Mouse (Mus musculus): ENCODE measurements around the gene Zbtb12.

Gene Zbtb12

DNA sequence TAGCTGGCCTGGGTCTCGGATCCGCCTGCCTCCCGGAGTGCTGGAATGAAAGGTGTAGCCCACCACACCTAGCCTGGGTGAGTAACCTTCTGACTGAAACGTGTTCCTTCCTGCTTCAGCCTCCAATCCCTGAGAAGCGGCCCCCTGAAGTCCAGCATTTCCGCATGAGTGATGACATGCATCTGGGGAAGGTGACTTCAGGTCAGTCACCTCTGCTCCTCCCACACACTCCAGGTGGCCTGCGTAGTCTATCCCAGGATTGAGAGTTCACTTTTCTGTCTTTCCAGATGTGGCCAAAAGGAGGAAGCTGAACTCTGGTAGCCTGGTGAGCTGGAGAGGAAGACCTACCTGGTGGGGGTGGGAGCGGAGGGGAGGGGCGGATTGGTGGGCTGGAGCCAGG is 23.6 kb downstream of the Zbtb12 start:
- DNase-seq = no peak

- no peak for DNase-seq
Measured at GRCm38 (mm10) chr17:34910982-34911381, 31.7 kb downstream of the Zbtb12 start.

DNA sequence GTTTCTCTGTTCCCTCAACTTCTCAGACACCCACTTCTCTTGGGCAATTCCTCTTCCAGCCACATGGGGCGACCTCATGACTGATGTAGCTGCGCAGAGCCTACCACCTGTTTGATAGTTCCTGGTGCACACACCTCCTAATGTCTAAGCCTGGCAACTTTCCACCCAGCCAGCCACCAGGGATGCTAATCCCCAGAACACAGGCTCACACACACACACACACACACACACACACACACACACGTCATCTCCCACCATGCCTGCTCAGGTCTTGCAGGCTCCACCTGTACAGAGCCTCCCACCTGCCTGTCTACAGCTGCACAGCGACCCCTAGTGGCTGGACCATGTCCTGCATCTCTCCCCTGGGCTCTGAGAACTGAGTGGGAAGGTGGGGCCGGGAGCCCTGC is 32.7 kb downstream of the Zbtb12 start:
- DNase-seq = peak; percentile 68

DNA sequence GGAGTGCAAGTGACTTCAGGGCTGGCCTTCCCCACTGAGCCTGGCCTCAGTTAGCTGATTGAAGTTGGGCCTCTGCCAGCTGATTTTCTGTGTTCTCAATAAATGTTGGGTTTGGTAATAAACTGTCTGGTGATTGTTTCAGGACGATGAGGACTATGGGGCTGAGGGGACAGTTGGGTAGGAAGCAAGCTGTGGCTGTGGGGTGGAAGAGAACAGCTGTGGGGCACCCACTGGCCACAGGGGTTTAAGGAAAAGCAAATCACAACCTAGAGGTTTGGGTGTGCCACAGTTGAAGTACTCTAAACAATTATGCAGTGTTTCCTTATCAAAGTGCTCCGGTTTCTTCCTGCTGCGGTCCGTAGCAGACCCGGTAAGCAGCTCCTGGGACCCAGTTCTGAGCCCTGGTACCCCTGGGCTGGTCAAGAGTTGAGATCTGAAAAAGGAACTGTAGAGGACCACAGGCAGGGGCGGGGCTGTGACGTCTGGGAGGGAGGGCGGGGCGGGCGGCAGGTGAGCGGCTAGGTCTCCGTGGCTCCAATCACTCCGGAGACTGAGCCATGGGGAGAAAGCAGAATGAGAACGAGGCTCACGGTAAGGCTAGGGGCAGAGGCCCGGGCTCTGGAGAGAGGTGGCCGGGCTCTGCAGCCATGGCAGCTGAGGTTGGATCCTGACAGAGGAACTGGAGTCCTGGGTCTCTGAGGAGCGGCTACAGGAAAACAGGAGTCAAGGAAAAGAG is 34.8 kb downstream of the Zbtb12 start, which contains the start of gene Slc44a4:
TSS of gene Slc44a4 (plus strand) at position 537 of the 736 bp plus-strand sequence.
- no peak for DNase-seq

DNA sequence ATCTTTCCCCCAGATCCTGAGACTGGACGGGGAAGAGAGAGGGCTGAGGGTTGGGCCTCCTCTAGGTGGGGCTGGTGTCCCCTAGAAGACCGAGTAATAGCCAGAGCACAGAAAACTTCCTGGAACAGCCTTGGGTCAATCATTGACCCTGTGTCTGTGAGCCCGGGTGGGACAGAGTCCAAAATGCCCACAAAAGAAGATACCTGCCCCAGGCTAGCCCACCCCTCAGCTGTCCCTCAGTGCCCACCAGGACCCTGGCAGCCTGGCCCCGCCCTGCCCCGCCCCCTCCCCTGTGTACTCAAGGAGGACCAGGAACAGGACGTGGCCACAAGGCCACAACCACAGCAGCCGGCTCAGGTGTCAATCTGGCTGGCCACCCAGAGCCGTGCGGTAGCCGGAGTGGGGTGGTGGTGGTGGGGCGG is 36.1 kb downstream of the Zbtb12 start:
- no peak for DNase-seq

- DNase-seq = no peak
Measured at GRCm38 (mm10) chr17:34916316-34916715, 37.0 kb downstream of the Zbtb12 start.

- no peak for DNase-seq
Measured at GRCm38 (mm10) chr17:34917188-34917587, 37.9 kb downstream of the Zbtb12 start.

- no peak for DNase-seq
Measured at GRCm38 (mm10) chr17:34922939-34923338, 43.7 kb downstream of the Zbtb12 start.

DNA sequence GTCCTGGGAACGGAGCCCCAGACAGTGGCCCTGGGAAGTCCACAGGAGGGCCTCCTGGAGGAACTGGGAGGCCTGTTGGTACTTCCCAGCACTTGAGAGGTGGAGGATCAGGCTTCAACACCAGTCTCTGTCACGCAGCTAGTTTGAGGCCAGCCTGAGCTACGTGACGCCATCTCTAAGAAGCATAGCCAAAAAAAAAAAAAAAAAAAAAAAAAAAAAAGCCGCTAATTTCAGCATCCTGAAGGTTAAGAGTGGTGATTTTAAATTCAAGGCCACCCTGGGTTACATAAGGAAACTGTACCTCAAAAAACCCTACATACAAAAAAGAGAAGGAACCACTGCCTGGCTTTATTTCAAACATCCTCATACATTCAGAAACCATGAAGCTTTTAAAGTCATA is 45.0 kb downstream of the Zbtb12 start:
- DNase-seq = no peak

DNA sequence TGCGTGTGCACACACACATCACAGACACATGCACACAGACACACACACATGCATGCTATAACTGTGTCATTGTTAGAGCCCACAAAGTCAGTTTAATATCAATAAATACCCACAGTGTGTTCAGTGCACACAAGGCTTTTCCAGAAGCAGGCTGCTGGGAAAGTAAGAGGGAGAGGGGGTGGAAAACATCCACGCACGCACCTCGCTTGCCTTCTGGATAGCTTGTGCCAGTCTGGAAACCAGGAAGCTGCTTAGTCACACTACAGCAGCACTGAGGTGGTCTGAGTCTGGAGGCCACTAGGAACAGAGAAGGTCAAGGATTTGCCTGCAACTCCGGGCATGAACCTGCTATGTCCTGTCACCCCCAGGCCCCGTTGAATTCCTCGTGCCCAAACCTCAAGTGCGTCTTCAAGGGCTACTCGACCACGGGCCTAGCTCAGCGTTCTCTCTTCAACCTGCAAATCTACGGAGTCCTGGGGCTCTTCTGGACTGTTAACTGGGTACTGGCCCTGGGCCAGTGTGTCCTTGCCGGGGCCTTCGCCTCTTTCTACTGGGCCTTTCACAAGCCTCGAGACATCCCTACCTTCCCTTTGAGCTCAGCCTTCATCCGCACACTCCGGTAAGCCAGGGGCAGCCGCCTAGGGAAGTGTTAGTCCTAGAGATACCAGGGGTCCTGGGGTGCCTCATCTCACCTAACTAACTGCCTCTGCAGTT is 48.2 kb downstream of the Zbtb12 start:
- DNase-seq = no peak

DNA sequence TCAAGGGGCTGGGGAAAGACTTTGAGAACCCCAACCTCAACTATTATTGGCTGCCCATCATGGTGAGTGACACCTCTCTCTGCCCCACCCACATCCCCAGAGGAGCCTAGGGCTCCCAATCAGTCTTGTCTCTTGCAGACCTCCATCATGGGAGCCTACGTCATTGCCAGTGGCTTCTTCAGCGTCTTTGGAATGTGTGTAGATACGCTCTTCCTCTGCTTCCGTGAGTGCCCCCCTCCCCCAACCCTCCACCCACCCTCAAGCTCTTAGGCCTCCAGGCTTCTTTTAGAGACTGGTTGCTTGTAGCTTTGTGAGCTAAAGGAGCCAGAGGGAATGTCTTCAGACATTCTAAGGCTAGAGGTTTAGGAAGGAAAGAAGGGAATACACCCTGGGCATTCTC is 49.6 kb downstream of the Zbtb12 start:
- DNase-seq = no peak

DNA sequence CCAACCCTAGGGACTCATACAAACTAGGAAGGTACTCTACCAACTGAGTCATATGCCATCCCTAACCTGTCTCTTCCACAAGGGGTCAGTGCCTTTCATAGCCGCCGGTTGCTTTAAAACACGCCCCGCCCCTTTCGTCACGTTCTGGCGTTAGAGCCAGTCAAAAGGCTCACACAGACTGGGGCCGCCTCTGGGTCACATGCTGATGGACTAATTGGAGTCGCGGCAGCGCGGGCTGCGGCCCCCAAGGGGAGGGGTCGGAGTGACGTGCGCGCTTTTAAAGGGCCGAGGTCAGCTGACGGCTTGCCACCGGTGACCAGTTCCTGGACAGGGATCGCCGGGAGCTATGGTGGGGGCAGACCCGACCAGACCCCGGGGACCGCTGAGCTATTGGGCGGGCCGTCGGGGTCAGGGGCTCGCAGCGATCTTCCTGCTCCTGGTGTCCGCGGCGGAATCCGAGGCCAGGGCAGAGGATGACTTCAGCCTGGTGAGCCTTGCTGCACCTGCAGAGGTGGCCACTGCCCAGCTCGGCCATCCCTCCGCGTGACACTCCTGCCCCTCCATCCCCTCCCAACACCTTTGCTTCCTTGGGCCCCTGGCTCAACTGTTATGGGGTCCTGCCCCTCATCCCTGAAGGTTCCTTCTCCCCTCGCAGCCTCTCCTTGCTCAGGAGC is 51.9 kb downstream of the Zbtb12 start, which contains the start of gene Neu1:
TSS of gene Neu1 (plus strand) at position 193 of the 674 bp plus-strand sequence.
- DNase-seq = peak; percentile 99

DNA sequence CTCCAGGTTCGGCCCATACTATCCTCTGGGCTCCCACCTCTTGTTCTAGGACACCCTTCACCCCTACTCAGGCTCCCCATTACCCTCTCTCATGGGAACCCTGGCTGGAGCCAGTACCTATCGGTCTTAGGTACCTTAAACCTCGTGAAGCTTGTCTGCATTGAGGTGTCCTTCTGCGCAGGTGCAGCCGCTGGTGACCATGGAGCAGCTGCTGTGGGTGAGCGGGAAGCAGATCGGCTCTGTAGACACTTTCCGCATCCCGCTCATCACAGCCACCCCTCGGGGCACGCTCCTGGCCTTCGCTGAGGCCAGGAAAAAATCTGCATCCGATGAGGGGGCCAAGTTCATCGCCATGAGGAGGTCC is 52.4 kb downstream of the Zbtb12 start:
- DNase-seq = peak; percentile 43

GRCm38 (mm10) chr17:34932287-34932686 is 53.0 kb downstream of the Zbtb12 start:
- no peak for DNase-seq

- DNase-seq = no peak
Measured at GRCm38 (mm10) chr17:34934031-34934430, 54.7 kb downstream of the Zbtb12 start.

GRCm38 (mm10) chr17:34934830-34935229 is 55.5 kb downstream of the Zbtb12 start:
- DNase-seq = no peak

DNA sequence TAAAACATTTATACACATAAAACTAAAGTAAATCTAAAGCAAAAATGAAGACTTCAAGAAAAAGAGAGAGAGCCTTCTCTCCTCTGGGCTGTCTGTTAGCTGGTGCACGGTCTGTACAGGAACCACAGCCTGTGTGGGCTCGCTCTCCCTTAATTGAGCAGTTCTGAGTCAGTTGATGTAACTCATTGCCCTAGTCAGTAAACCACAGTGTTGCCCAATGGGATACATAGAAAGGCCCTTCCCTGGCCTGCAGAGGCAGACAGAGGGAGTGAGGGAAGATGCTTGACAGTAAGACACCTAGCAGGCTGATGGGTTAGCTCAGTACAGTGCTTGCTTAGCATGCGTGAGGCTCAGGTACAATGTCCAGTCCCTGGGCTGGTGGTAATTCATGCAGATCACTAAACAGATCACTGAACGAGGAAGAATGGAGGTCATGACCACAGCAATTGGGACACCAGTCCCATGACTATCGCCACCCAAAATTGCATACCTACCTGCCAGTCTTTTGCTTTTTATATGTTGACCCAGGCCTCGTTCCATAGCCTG is 58.8 kb downstream of the Zbtb12 start:
- no peak for DNase-seq

DNA sequence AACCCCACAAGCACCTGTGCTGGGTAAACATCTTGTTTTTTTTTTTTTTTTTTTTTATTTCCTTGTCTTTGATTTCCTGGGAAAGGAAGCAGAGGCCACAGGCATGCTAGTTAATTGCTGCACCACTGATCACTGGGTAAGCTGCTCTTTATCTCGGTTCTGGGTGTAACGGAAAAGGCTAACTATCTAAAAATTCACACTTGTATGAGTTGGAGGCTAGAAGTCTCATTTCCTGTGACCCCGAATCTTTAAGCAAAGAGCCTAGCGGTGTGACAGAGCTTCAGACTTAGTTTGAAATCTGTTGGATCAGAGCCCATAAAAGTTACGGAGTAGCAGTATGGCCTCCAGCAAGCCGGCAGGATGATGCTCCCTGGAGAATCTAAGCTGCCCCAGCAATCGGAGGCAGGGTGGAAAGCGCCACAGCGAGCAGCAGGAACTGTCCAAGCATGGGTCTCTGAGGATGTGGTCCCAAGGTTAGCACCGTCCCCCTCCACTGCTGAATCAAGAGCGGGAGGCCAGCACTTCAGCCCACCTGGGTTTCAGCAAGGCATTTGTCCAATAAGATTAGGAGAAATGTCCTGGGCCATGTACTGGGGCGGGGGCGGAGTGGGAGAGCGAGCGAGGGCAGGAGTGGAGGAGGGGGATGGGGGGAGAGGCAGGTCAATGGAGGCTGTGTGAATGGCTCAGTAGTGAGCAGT is 62.2 kb downstream of the Zbtb12 start:
- no peak for DNase-seq

DNA sequence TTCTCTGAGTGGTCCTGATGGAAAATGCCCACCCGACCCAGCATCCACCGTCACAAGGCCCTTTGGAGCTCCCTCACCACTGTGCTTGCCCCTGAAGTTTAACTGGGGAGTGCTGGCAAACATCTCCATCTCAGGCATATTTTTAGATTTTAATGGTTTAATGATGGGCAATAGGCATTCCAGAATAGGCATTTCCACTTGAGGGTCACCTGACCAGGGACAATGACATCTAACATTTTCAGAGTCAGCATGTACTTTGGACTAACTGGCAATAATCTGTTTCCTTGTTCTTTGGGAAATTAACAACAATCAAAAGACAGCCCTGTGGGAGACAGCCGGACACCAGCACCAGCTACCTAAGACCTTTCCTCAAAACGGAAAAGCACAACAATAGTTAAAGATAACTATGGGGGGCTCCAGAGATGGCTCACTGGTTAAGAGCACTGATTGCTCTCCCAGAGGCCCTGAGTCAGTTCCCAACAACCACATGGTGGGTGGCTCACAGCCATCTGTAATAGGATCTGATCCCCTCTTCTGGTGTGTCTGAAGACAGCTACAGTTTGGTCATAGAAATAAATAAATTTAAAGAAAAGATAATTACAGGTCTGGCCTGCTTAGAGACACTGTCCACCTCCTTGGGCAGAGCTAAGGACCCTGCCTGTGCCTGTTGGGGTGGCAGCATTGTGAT is 64.0 kb downstream of the Zbtb12 start:
- no peak for DNase-seq

- no peak for DNase-seq
Measured at GRCm38 (mm10) chr17:34944362-34944761, 65.1 kb downstream of the Zbtb12 start.
